Mouse (Mus musculus) liver, embryonic 13.5 days (tissue): ENCODE data around the gene Lime1. TPM values are rescaled to one million over a fixed set of nuclear protein-coding genes. Genes with fewer than 3 reads are reported as not detected.

ENCODE experiments used
- ATAC-seq: fragments of 200-750 bp; cut with Nextera tagmentation; 2 replicates; pipeline ENCODE4 v1.8.0; 2017; ENCODE audit warnings: low read depth, mild to moderate bottlenecking, moderate number of reproducible peaks, moderate library complexity
- DNase-seq: peaks from one replicate; pipeline ENCODE4 v3.0.0; 2022
- H3K27ac ChIP-seq: fragments of 300-500 bp; sonication (generic); 2 replicates; pipeline ENCODE4 v1.5.1; 2015; ENCODE audit warnings: moderate library complexity, mild to moderate bottlenecking, inconsistent platforms
- H3K27me3 ChIP-seq: fragments of 300-500 bp; sonication (generic); 2 replicates; pipeline ENCODE4 v1.6.1; 2015; ENCODE audit warnings: mild to moderate bottlenecking, inconsistent platforms
- H3K36me3 ChIP-seq: fragments of 300-500 bp; sonication (generic); 2 replicates; pipeline ENCODE4 v1.6.1; 2015; ENCODE audit warnings: mild to moderate bottlenecking, inconsistent platforms
- H3K4me1 ChIP-seq: fragments of 300-500 bp; sonication (generic); replicated peaks from 2 replicates; pipeline ENCODE4 v1.6.1; 2015; ENCODE audit warnings: inconsistent platforms
- H3K4me2 ChIP-seq: fragments of 300-500 bp; sonication (generic); 2 replicates; pipeline ENCODE4 v1.6.1; 2015; ENCODE audit warnings: inconsistent platforms, mild to moderate bottlenecking, moderate library complexity
- H3K4me3 ChIP-seq: fragments of 300-500 bp; sonication (generic); replicated peaks from 2 replicates; pipeline ENCODE4 v1.5.1; 2015; ENCODE audit warnings: mild to moderate bottlenecking, inconsistent platforms
- H3K9ac ChIP-seq: fragments of 300-500 bp; sonication (generic); 2 replicates; pipeline ENCODE4 v1.6.1; 2015; ENCODE audit warnings: mild to moderate bottlenecking, inconsistent platforms
- H3K9me3 ChIP-seq: fragments of 300-500 bp; sonication (generic); replicated peaks from 2 replicates; pipeline ENCODE4 v1.6.1; 2016; ENCODE audit warnings: inconsistent platforms
- WGBS: fragments of 180-500 bp; shearing (Covaris S2); methylation state at CpG from one replicate; pipeline ENCODE4 v1.1.7; 2015; ENCODE audit not compliant: insufficient replicate concordance; 5-methylcytosine and 5-hydroxymethylcytosine counted together
- polyA plus RNA-seq: library from polyadenylated mRNA; unstranded; fragments of >200 nt; fragmentation: Nextera tagmentation; extraction: Ambion mirVana; gene quantifications from 2 replicates; pipeline ENCODE4 v1.2.1, GENCODE M21; 2015

The Lime1 gene
- polyA plus RNA-seq, 1 experiment from 2014 or later, result 5.1 TPM

GRCm38 (mm10) chr2:181391022-181391421 lies 11.1 kb downstream of the Lime1 start:
- H3K27ac ChIP-seq, result no peak overlapping the region
- peaks cover 73% of the 10 kb centered on the region for H3K36me3 ChIP-seq
- H3K4me3 ChIP-seq, result no peak overlapping the region
- no peak for ATAC-seq
- no peak for DNase-seq
- H3K9me3 ChIP-seq, result no peaks in the 10 kb centered on the region
- no peaks in the 10 kb centered on the region for H3K4me1 ChIP-seq
- 88% methylated on average over 15 of the region's 15 CpGs for WGBS
- H3K4me2 ChIP-seq, result no peak overlapping the region
- no peaks in the 10 kb centered on the region for H3K27me3 ChIP-seq
- no peak overlapping the region for H3K9ac ChIP-seq

GRCm38 (mm10) chr2:181391541-181391940 lies 11.7 kb downstream of the Lime1 start:
- no peak for ATAC-seq
- WGBS, result 67% methylated on average over 2 of the region's 2 CpGs
- Histone ChIP-seq H3K4me3 (no peak overlapping the region), H3K4me2 (no peak overlapping the region), H3K9me3 (no peaks in the 10 kb centered on the region), H3K4me1 (no peaks in the 10 kb centered on the region), H3K36me3 (peaks cover 70% of the 10 kb centered on the region), H3K9ac (no peak overlapping the region), H3K27me3 (no peaks in the 10 kb centered on the region), H3K27ac (no peak overlapping the region)
- no peak for DNase-seq

GRCm38 (mm10) chr2:181392600-181393213 lies 12.8 kb downstream of the Lime1 start:
- Histone ChIP-seq H3K9me3 (no peaks in the 10 kb centered on the region), H3K36me3 (peaks cover 58% of the 10 kb centered on the region), H3K4me1 (no peaks in the 10 kb centered on the region), H3K27me3 (no peaks in the 10 kb centered on the region), H3K4me3 (no peak overlapping the region), H3K9ac (no peak overlapping the region), H3K4me2 (no peak overlapping the region), H3K27ac (no peak overlapping the region)
- 29% methylated on average over 4 of the region's 4 CpGs for WGBS
- ATAC-seq, result peak; percentile 73
- peak; percentile 65 for DNase-seq

- Histone ChIP-seq H3K4me3 (no peak overlapping the region), H3K27ac (no peak overlapping the region), H3K4me1 (no peaks in the 10 kb centered on the region), H3K27me3 (no peaks in the 10 kb centered on the region), H3K36me3 (peaks cover 55% of the 10 kb centered on the region), H3K9me3 (no peaks in the 10 kb centered on the region), H3K9ac (no peak overlapping the region), H3K4me2 (no peak overlapping the region)
- 84% methylated on average over 3 of the region's 3 CpGs for WGBS
- DNase-seq (no peak), ATAC-seq (no peak)
These were observed 14.2 kb downstream of the Lime1 start for GRCm38 (mm10) chr2:181394086-181394485.

- 73% methylated on average over 5 of the region's 5 CpGs for WGBS
- no peak overlapping the region for H3K9ac ChIP-seq
- peaks cover 8% of the 10 kb centered on the region; the same call in 1 of the 2 replicates for H3K4me1 ChIP-seq
- H3K4me3 ChIP-seq, result no peak overlapping the region
- H3K4me2 ChIP-seq, result no peak overlapping the region
- no peaks in the 10 kb centered on the region for H3K27me3 ChIP-seq
- H3K9me3 ChIP-seq, result no peaks in the 10 kb centered on the region
- no peak overlapping the region for H3K27ac ChIP-seq
- H3K36me3 ChIP-seq, result peaks cover 33% of the 10 kb centered on the region
- DNase-seq (no peak), ATAC-seq (no peak)
These were observed 17.4 kb downstream of the Lime1 start for GRCm38 (mm10) chr2:181397207-181397761.

GRCm38 (mm10) chr2:181401497-181401896 lies 21.6 kb downstream of the Lime1 start:
- Histone ChIP-seq H3K27ac (no peak overlapping the region), H3K9me3 (no peaks in the 10 kb centered on the region), H3K9ac (no peak overlapping the region), H3K36me3 (peaks cover 10% of the 10 kb centered on the region; the same call in 1 of the 2 replicates), H3K27me3 (no peaks in the 10 kb centered on the region), H3K4me3 (no peak overlapping the region), H3K4me1 (peaks cover 25% of the 10 kb centered on the region; the same call in 1 of the 2 replicates), H3K4me2 (no peak overlapping the region)
- DNase-seq (no peak), ATAC-seq (peak; percentile 65)
- 0% methylated on average over 1 of the region's 1 CpGs for WGBS

GRCm38 (mm10) chr2:181403722-181404121 lies 23.8 kb downstream of the Lime1 start:
- Histone ChIP-seq H3K27me3 (no peaks in the 10 kb centered on the region), H3K4me1 (peaks cover 25% of the 10 kb centered on the region; the same call in 1 of the 2 replicates), H3K4me2 (no peak overlapping the region), H3K36me3 (peaks cover 25% of the 10 kb centered on the region), H3K27ac (no peak overlapping the region), H3K9me3 (no peaks in the 10 kb centered on the region), H3K4me3 (no peak overlapping the region), H3K9ac (no peak overlapping the region)
- WGBS, result 54% methylated on average over 3 of the region's 3 CpGs
- DNase-seq (no peak), ATAC-seq (no peak)

GRCm38 (mm10) chr2:181409643-181410042 lies 29.8 kb downstream of the Lime1 start:
- 68% methylated on average over 7 of the region's 7 CpGs for WGBS
- no peak for DNase-seq
- no peaks in the 10 kb centered on the region for H3K27me3 ChIP-seq
- H3K4me3 ChIP-seq, result no peak overlapping the region
- H3K4me2 ChIP-seq, result no peak overlapping the region
- H3K4me1 ChIP-seq, result peaks cover 23% of the 10 kb centered on the region
- no peak for ATAC-seq
- H3K9ac ChIP-seq, result no peak overlapping the region
- no peaks in the 10 kb centered on the region for H3K9me3 ChIP-seq
- no peak overlapping the region for H3K27ac ChIP-seq
- peaks cover 40% of the 10 kb centered on the region for H3K36me3 ChIP-seq

- H3K27me3 ChIP-seq, result no peaks in the 10 kb centered on the region
- peaks cover 39% of the 10 kb centered on the region for H3K36me3 ChIP-seq
- H3K4me1 ChIP-seq, result peaks cover 28% of the 10 kb centered on the region
- H3K4me2 ChIP-seq, result no peak overlapping the region
- DNase-seq (peak; percentile 56), ATAC-seq (peak; percentile 65)
- H3K4me3 ChIP-seq, result no peak overlapping the region
- WGBS, result 44% methylated on average over 4 of the region's 4 CpGs
- no peak overlapping the region for H3K27ac ChIP-seq
- no peak overlapping the region for H3K9ac ChIP-seq
- H3K9me3 ChIP-seq, result no peaks in the 10 kb centered on the region
These were observed 31.0 kb downstream of the Lime1 start for GRCm38 (mm10) chr2:181410760-181411473.

GRCm38 (mm10) chr2:181413141-181413540 lies 33.3 kb downstream of the Lime1 start:
- no peaks in the 10 kb centered on the region for H3K27me3 ChIP-seq
- DNase-seq (no peak), ATAC-seq (no peak)
- H3K4me3 ChIP-seq, result no peak overlapping the region
- WGBS, result 69% methylated on average over 2 of the region's 2 CpGs
- no peaks in the 10 kb centered on the region for H3K9me3 ChIP-seq
- no peak overlapping the region for H3K27ac ChIP-seq
- no peak overlapping the region for H3K4me2 ChIP-seq
- H3K9ac ChIP-seq, result no peak overlapping the region
- peaks cover 26% of the 10 kb centered on the region for H3K36me3 ChIP-seq
- peaks cover 48% of the 10 kb centered on the region for H3K4me1 ChIP-seq

- no peak overlapping the region for H3K4me2 ChIP-seq
- ATAC-seq, result no peak
- H3K4me1 ChIP-seq, result peaks cover 65% of the 10 kb centered on the region
These were observed 36.1 kb downstream of the Lime1 start for GRCm38 (mm10) chr2:181415945-181416344.

More at GRCm38 (mm10) chr2:181415945-181416344, 36.1 kb downstream of the Lime1 start:
- Histone ChIP-seq H3K4me3 (no peak overlapping the region), H3K9ac (no peak overlapping the region), H3K36me3 (peaks cover 11% of the 10 kb centered on the region), H3K9me3 (no peaks in the 10 kb centered on the region), H3K27me3 (no peaks in the 10 kb centered on the region), H3K27ac (peak overlapping the region; percentile 20)
- WGBS, result 59% methylated on average over 3 of the region's 3 CpGs
- no peak for DNase-seq
